Mouse (Mus musculus): ENCODE measurements around the gene Olfr417. TPM values are rescaled to one million over a fixed set of nuclear protein-coding genes. Genes with fewer than 3 reads are reported as not detected.
"Not testable (repeated sequence)": the region's sequence is repeated elsewhere in the genome, so short reads cannot be mapped to it uniquely, and the experiment has no call there.

The Olfr417 gene
- not detected for total RNA-seq (2021)

- no peak for DNase-seq
Measured at GRCm38 (mm10) chr1:174364882-174365451, at the start of gene Olfr417. TSS of gene Olfr417 (plus strand) at chr1:174365122.

- DNase-seq = no peak
Measured at GRCm38 (mm10) chr1:174317308-174317707, 47.6 kb upstream of the Olfr417 start.

- no peak for DNase-seq
Measured at GRCm38 (mm10) chr1:174330218-174330617, 34.7 kb upstream of the Olfr417 start, which contains the start of gene Mptx1. TSS of gene Mptx1 (plus strand) at chr1:174330518.

GRCm38 (mm10) chr1:174353636-174354035, 11.3 kb upstream of the Olfr417 start:
- not testable (repeated sequence) for DNase-seq

GRCm38 (mm10) chr1:174354640-174355039, 10.3 kb upstream of the Olfr417 start:
- DNase-seq = no peak

GRCm38 (mm10) chr1:174373799-174374198, 8.9 kb downstream of the Olfr417 start:
- DNase-seq = no peak

- DNase-seq = no peak
Measured at GRCm38 (mm10) chr1:174390746-174391145, 25.8 kb downstream of the Olfr417 start, which contains the start of gene Olfr248. TSS of gene Olfr248 (plus strand) at chr1:174391046.

GRCm38 (mm10) chr1:174422959-174423358, 58.0 kb downstream of the Olfr417 start:
- no peak for DNase-seq

- DNase-seq = no peak
Measured at GRCm38 (mm10) chr1:174423764-174424163, 58.8 kb downstream of the Olfr417 start, which contains the start of gene Olfr414. TSS of gene Olfr414 (plus strand) at chr1:174424064.

Other genes starting within 250 kb of the Olfr417 start
- gene Olfr231, start 244.0 kb upstream of the Olfr417 start, total RNA-seq (2021) = not detected
- gene Olfr424, start 233.6 kb upstream of the Olfr417 start, total RNA-seq (2021) = not detected
- gene Olfr420, start 209.5 kb upstream of the Olfr417 start, total RNA-seq (2021) = not detected
- under 1 TPM; 0.05 to 0.07 TPM for gene Spta1, start 192.3 kb upstream of the Olfr417 start, total RNA-seq (2021)
- not detected for gene Olfr419, start 113.1 kb upstream of the Olfr417 start, total RNA-seq (2021)
- gene Mptx1, start 34.6 kb upstream of the Olfr417 start, total RNA-seq (2021) = not detected
- not detected for gene Olfr248, start 25.9 kb downstream of the Olfr417 start, total RNA-seq (2021)
- not detected for gene Olfr414, start 58.9 kb downstream of the Olfr417 start, total RNA-seq (2021)
- gene Olfr220, start 77.0 kb downstream of the Olfr417 start, total RNA-seq (2021) = not detected
- 10 to 100 TPM; 69.2 to 73.0 TPM for gene Fmn2, start 136.7 kb downstream of the Olfr417 start, total RNA-seq (2021)

All from layer of hippocampus, postnatal 36 days (tissue).